Mouse (Mus musculus) limb, embryonic 14.5 days (tissue): ENCODE results near the gene Zbtb20. TPM values are rescaled to one million over a fixed set of nuclear protein-coding genes. Genes with fewer than 3 reads are reported as not detected.

Experiments
- ATAC-seq: fragments of 200-750 bp; cut with Nextera tagmentation; 2 replicates; pipeline ENCODE4 v1.8.0; 2017; ENCODE audit warnings: low read depth, moderate number of reproducible peaks, moderate TSS enrichment; ENCODE audit not compliant: low FRiP score
- DNase-seq: peaks from one replicate; pipeline ENCODE4 v3.0.0-alpha.2; 2015; ENCODE audit warnings: low spot score
- H3K27ac ChIP-seq: fragments of 300-500 bp; sonication (generic); replicated peaks from 2 replicates; pipeline ENCODE4 v1.5.1; 2014; ENCODE audit warnings: low read depth, mild to moderate bottlenecking, low read length, moderate library complexity, mixed read lengths
- H3K27me3 ChIP-seq: fragments of 300-500 bp; sonication (generic); 2 replicates; pipeline ENCODE4 v1.6.1; 2014; ENCODE audit warnings: low read length, mixed read lengths; ENCODE audit not compliant: control insufficient read depth, insufficient read depth
- H3K36me3 ChIP-seq: fragments of 300-500 bp; sonication (generic); 2 replicates; pipeline ENCODE4 v1.6.1; 2014; ENCODE audit warnings: mild to moderate bottlenecking, low read length, moderate library complexity, mixed read lengths; ENCODE audit not compliant: control insufficient read depth, insufficient read depth
- H3K4me1 ChIP-seq: fragments of 300-500 bp; sonication (generic); 2 replicates; pipeline ENCODE4 v1.6.1; 2014; ENCODE audit warnings: antibody characterized with exemption, low read length, mixed read lengths; ENCODE audit not compliant: control insufficient read depth, insufficient read depth
- H3K4me2 ChIP-seq: fragments of 300-500 bp; sonication (generic); replicated peaks from 2 replicates; pipeline ENCODE4 v1.6.1; 2014; ENCODE audit warnings: low read depth, mild to moderate bottlenecking, low read length, moderate library complexity; ENCODE audit not compliant: severe bottlenecking
- H3K4me3 ChIP-seq: fragments of 300-500 bp; sonication (generic); replicated peaks from 2 replicates; pipeline ENCODE4 v1.5.1; 2014; ENCODE audit warnings: low read length
- H3K9ac ChIP-seq: fragments of 300-500 bp; sonication (generic); 2 replicates; pipeline ENCODE4 v1.6.1; 2014; ENCODE audit warnings: mild to moderate bottlenecking, low read depth, low read length, moderate library complexity; ENCODE audit not compliant: severe bottlenecking
- H3K9me3 ChIP-seq: fragments of 300-500 bp; sonication (generic); 2 replicates; pipeline ENCODE4 v1.6.1; 2016; ENCODE audit warnings: low read length; ENCODE audit not compliant: control insufficient read depth
- POLR2A ChIP-seq: fragments of 200-500 bp; IDR thresholded peaks from 2 replicates; pipeline ENCODE4 v1.8.0; 2012; ENCODE audit warnings: inconsistent platforms, mild to moderate bottlenecking, moderate library complexity, borderline replicate concordance; ENCODE audit not compliant: insufficient read depth, insufficient read length; ENCODE audit errors: extremely low read depth
- WGBS: fragments of 180-500 bp; shearing (Covaris S2); extraction: QIAGEN DNeasy Blood & Tissue Kit; methylation state at CpG from one replicate; pipeline ENCODE4 v1.1.7; 2014; 5-methylcytosine and 5-hydroxymethylcytosine counted together
- polyA plus RNA-seq, 2 experiments: library from polyadenylated mRNA; depleted of rRNA in 1 of 2; stranded (reverse) in 1 of 2; unstranded in 1 of 2; fragments of >200 nt; fragmentation: Nextera tagmentation in 1 of 2; extraction: Ambion mirVana in 1 of 2; gene quantifications; 2 replicates each; pipeline versions ENCODE4 v1.2.1 to v1.2.3; 2012 to 2014

The Zbtb20 gene
- polyA plus RNA-seq, 2 experiments, result 2.5 to 17.6 TPM

DNA sequence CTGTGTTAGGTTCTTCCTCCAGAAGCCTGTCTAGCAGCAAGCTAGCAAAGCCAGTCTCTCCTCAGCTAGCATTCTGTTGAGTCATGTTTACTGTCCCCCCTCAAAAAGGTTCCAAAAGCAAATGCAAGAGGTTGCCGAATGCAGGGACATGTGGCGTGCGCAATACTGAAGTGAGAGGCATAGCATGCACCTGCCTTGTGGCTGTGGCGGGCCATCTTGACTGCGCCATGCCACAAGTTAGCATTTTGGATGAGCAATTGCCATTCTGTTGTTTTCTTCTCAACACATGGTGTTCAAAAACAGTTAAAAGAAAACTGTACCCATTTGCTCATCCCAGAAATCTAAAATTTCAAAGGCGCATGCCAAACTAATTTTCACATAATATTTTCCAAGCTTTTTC is 649.9 kb downstream of the Zbtb20 start:
- Histone ChIP-seq H3K4me3 (no peak overlapping the region), H3K4me1 (no peaks in the 10 kb centered on the region), H3K27ac (no peak overlapping the region), H3K36me3 (no peaks in the 10 kb centered on the region), H3K4me2 (no peak overlapping the region), H3K9me3 (no peaks in the 10 kb centered on the region), H3K9ac (no peak overlapping the region), H3K27me3 (no peaks in the 10 kb centered on the region)
- DNase-seq, result no peak
- no peak for TF ChIP-seq POLR2A
- 92% methylated on average over 6 of the region's 6 CpGs for WGBS
- no peak for ATAC-seq

DNA sequence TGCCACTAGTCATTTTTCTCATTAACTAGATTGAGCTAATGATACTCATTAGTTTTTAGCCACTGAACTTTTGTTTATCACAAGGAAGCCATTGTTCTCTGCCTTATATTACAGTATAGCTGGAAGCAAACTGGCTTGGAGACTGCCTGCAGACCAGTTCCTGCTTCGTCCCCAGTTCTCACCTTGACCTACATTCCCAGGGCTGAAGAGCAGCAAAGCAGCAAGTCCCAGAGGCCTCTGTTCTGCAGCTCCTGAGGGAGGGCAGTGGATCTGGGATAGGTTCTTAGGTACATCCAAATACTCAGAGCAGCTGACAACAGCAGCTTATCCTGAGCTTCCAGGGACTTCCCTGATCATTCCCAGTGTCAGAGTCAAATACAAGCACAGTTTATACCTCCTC is 652.6 kb downstream of the Zbtb20 start:
- Histone ChIP-seq H3K36me3 (no peaks in the 10 kb centered on the region), H3K9ac (no peak overlapping the region), H3K4me1 (no peaks in the 10 kb centered on the region), H3K4me3 (no peak overlapping the region), H3K27me3 (no peaks in the 10 kb centered on the region), H3K9me3 (no peaks in the 10 kb centered on the region), H3K4me2 (no peak overlapping the region), H3K27ac (no peak overlapping the region)
- DNase-seq, result no peak
- TF ChIP-seq POLR2A, result no peak
- ATAC-seq, result no peak
- WGBS, result 52% methylated on average over 1 of the region's 1 CpGs

DNA sequence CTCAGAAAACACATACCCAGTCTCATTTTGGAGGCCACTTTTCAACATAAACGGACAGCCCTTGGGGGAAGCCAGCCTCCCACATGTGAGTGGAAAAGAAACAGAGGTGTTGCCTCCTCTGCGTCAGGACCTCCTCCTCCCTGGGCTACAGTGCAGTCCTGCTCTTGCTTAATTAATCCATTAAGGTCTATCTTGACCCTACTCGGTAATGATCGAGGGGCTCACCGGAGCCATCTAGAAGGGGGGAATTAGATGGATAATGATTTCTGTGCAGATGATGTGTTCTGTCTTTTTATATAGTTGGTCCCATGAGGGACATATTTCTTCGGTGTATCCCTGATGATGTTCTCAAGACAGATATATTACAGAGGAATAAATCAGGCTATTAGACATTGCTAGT is 655.6 kb downstream of the Zbtb20 start:
- Histone ChIP-seq H3K27ac (no peak overlapping the region), H3K36me3 (no peaks in the 10 kb centered on the region), H3K4me1 (no peaks in the 10 kb centered on the region), H3K9me3 (no peaks in the 10 kb centered on the region), H3K4me3 (no peak overlapping the region), H3K4me2 (no peak overlapping the region), H3K27me3 (no peaks in the 10 kb centered on the region), H3K9ac (no peak overlapping the region)
- WGBS, result 84% methylated on average over 6 of the region's 6 CpGs
- ATAC-seq, result no peak
- TF ChIP-seq POLR2A, result no peak
- no peak for DNase-seq

DNA sequence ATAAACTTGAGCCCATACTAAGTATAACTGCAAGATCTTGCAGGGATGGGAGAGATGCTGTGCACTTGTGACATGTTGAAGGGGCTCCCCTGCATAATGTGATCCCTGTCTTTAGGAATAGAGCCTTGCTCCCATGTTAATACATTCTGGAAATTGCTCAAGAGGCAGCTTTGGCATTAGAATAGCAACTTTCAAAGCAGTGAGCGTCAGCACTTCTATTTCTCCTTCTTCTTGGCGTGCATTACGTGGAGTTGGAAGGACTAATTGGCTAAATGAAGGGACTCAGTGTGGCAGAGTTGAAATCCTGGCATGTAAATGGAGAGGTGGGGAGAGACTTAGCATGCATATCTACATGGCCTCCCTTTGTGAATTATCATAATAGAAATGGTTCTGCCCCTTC is 658.4 kb downstream of the Zbtb20 start:
- DNase-seq (no peak), ATAC-seq (no peak)
- H3K4me3 ChIP-seq, result no peak overlapping the region
- no peak overlapping the region for H3K4me2 ChIP-seq
- no peak overlapping the region for H3K9ac ChIP-seq
- no peaks in the 10 kb centered on the region for H3K9me3 ChIP-seq
- no peaks in the 10 kb centered on the region for H3K36me3 ChIP-seq
- 90% methylated on average over 3 of the region's 3 CpGs for WGBS
- no peak for TF ChIP-seq POLR2A
- no peak overlapping the region for H3K27ac ChIP-seq
- H3K4me1 ChIP-seq, result no peaks in the 10 kb centered on the region
- no peaks in the 10 kb centered on the region for H3K27me3 ChIP-seq

DNA sequence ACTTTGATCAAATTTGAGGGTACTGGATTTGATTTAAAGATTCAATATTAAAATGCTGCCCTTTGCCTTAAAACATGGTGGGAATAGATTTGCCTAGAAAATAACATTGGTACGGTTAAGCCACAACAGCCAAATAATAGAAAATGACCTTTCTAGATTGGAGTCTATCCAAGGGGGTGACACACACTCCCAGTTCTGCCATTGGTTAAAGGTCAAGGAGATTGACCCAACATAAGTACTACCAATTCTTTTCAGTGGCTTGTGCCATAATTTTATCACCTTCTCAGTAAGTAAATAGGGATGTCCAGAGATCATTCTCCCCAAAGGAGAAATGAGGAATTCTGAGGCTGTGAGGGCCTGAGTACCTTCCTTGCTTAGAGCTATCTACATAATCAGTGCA is 660.2 kb downstream of the Zbtb20 start:
- Histone ChIP-seq H3K27me3 (no peaks in the 10 kb centered on the region), H3K4me1 (no peaks in the 10 kb centered on the region), H3K27ac (no peak overlapping the region), H3K36me3 (no peaks in the 10 kb centered on the region), H3K4me2 (no peak overlapping the region), H3K9ac (no peak overlapping the region), H3K4me3 (no peak overlapping the region), H3K9me3 (no peaks in the 10 kb centered on the region)
- TF ChIP-seq POLR2A, result no peak
- no peak for ATAC-seq
- WGBS, result 84% methylated on average over 1 of the region's 1 CpGs
- no peak for DNase-seq

DNA sequence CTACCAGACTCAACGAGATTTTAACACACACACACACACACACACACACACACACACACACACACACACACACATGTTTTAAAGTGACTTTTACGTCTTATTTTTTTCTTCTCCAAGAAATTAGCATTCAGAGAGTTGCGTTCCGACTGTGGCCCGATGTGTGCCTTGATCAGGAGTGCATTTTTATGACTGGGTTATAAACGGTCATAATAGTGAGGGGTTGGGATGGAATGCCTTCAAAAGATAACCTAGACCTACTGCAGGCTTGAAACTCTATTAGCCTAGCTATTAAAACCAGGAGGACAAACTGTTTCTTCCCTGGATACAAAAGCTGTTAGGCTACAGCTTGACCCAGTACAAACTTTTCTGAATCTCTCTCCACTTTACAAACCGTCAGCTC is 661.5 kb downstream of the Zbtb20 start:
- no peaks in the 10 kb centered on the region for H3K9me3 ChIP-seq
- no peaks in the 10 kb centered on the region for H3K27me3 ChIP-seq
- H3K4me3 ChIP-seq, result no peak overlapping the region
- H3K4me2 ChIP-seq, result no peak overlapping the region
- WGBS, result 33% methylated on average over 7 of the region's 7 CpGs
- no peaks in the 10 kb centered on the region for H3K4me1 ChIP-seq
- ATAC-seq (no peak), DNase-seq (no peak)
- H3K9ac ChIP-seq, result no peak overlapping the region
- TF ChIP-seq POLR2A, result no peak
- no peaks in the 10 kb centered on the region for H3K36me3 ChIP-seq
- H3K27ac ChIP-seq, result no peak overlapping the region
